Mouse (Mus musculus): ENCODE results near the gene Tnfaip6. TPM values are rescaled to one million over a fixed set of nuclear protein-coding genes. Genes with fewer than 3 reads are reported as not detected.

The Tnfaip6 gene
- polyA plus RNA-seq, 1 experiment: 0.36 TPM

DNA sequence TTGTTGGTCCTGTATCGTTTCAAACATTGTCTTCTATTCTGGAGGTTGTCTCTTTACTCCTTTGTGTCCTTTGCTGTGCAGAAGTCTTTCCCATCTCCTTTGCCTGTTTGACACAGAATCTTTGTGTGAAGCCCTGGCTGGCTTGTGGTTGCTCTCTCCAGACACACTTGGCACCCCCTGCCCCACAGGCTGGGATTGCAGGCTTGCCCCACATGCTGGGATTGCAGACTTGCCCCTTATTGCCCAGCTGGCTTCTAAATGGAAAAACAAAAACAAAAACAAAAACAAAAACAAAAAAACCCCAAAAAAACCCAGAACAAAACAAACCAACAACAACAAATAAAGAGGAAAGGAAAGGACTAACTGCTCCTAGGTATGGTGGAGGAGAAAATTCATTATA, 30.8 kb downstream of the Tnfaip6 start:
- no peak for DNase-seq
- TF ChIP-seq POLR2A (IDR thresholded peaks at IDR 0.05; ENCODE audit: control insufficient read depth, extremely low read depth, insufficient read depth, low read length, poor library complexity): no peak
- no peak for TF ChIP-seq CTCF (IDR thresholded peaks at IDR 0.05; ENCODE audit: borderline replicate concordance, control insufficient read depth, extremely low read depth, insufficient read depth, low read length, poor library complexity)
- H3K27ac ChIP-seq (ENCODE audit: control insufficient read depth, insufficient read depth, low read length): no peak overlapping the region
- peaks cover 7% of the 10 kb centered on the region for H3K4me1 ChIP-seq (replicated peaks; ENCODE audit: control insufficient read depth, insufficient read depth, low read length)
- H3K4me3 ChIP-seq (ENCODE audit: control insufficient read depth, insufficient read depth, low read length): no peak overlapping the region
- H3K27me3 ChIP-seq (ENCODE audit: control insufficient read depth, insufficient read depth, low read length): no peaks in the 10 kb centered on the region
- no peaks in the 10 kb centered on the region for H3K36me3 ChIP-seq (ENCODE audit: control insufficient read depth, insufficient read depth, low read length)
- 88% methylated on average over 1 of the region's 1 CpGs for WGBS

DNA sequence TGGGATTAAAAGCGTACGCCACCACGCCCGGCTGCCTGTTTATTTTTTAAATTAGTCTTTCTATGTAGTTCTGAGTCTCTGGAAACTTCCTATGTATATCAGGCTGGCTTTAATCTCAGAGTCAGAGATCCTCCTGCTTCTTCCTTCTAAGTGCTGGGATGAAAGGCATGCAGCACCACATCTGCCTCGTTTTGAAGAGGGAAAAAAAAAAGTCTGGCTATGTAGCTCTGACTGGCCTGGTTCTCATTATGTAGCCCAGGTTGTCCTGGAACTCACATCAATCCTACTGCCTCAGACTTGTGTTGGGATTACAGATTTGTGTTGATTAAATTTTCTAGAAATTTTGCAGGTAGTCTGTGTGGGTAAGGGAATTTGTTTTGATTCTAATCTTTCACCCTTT, 33.0 kb downstream of the Tnfaip6 start:
- no peak overlapping the region for H3K27ac ChIP-seq (ENCODE audit: control insufficient read depth, insufficient read depth, low read length)
- no peaks in the 10 kb centered on the region for H3K27me3 ChIP-seq (ENCODE audit: control insufficient read depth, insufficient read depth, low read length)
- TF ChIP-seq CTCF (IDR thresholded peaks at IDR 0.05; ENCODE audit: borderline replicate concordance, control insufficient read depth, extremely low read depth, insufficient read depth, low read length, poor library complexity) (no peak), POLR2A (IDR thresholded peaks at IDR 0.05; ENCODE audit: control insufficient read depth, extremely low read depth, insufficient read depth, low read length, poor library complexity) (no peak)
- no peak overlapping the region for H3K4me3 ChIP-seq (ENCODE audit: control insufficient read depth, insufficient read depth, low read length)
- no peak for DNase-seq
- WGBS: 94% methylated on average over 5 of the region's 5 CpGs
- no peaks in the 10 kb centered on the region for H3K36me3 ChIP-seq (ENCODE audit: control insufficient read depth, insufficient read depth, low read length)
- peaks cover 9% of the 10 kb centered on the region for H3K4me1 ChIP-seq (replicated peaks; ENCODE audit: control insufficient read depth, insufficient read depth, low read length)

GRCm38 (mm10) chr2:52071241-52071991, 33.6 kb downstream of the Tnfaip6 start:
- Histone ChIP-seq H3K27me3 (ENCODE audit: control insufficient read depth, insufficient read depth, low read length) (no peaks in the 10 kb centered on the region), H3K4me1 (replicated peaks; ENCODE audit: control insufficient read depth, insufficient read depth, low read length) (peaks cover 9% of the 10 kb centered on the region), H3K36me3 (ENCODE audit: control insufficient read depth, insufficient read depth, low read length) (no peaks in the 10 kb centered on the region), H3K4me3 (ENCODE audit: control insufficient read depth, insufficient read depth, low read length) (no peak overlapping the region), H3K27ac (ENCODE audit: control insufficient read depth, insufficient read depth, low read length) (no peak overlapping the region)
- TF ChIP-seq POLR2A (IDR thresholded peaks at IDR 0.05; ENCODE audit: control insufficient read depth, extremely low read depth, insufficient read depth, low read length, poor library complexity) (no peak), CTCF (IDR thresholded peaks at IDR 0.05; ENCODE audit: borderline replicate concordance, control insufficient read depth, extremely low read depth, insufficient read depth, low read length, poor library complexity) (no peak)
- no peak for DNase-seq
- 98% methylated on average over 13 of the region's 13 CpGs for WGBS

GRCm38 (mm10) chr2:52072065-52072490, 34.3 kb downstream of the Tnfaip6 start:
- no peaks in the 10 kb centered on the region for H3K27me3 ChIP-seq (ENCODE audit: control insufficient read depth, insufficient read depth, low read length)
- no peak for DNase-seq
- H3K4me3 ChIP-seq (ENCODE audit: control insufficient read depth, insufficient read depth, low read length): peak overlapping the region; percentile 92
- TF ChIP-seq CTCF (IDR thresholded peaks at IDR 0.05; ENCODE audit: borderline replicate concordance, control insufficient read depth, extremely low read depth, insufficient read depth, low read length, poor library complexity): no peak
- no peak for TF ChIP-seq POLR2A (IDR thresholded peaks at IDR 0.05; ENCODE audit: control insufficient read depth, extremely low read depth, insufficient read depth, low read length, poor library complexity)
- WGBS: 34% methylated on average over 10 of the region's 10 CpGs
- H3K27ac ChIP-seq (ENCODE audit: control insufficient read depth, insufficient read depth, low read length): no peak overlapping the region
- H3K36me3 ChIP-seq (ENCODE audit: control insufficient read depth, insufficient read depth, low read length): no peaks in the 10 kb centered on the region
- peaks cover 9% of the 10 kb centered on the region for H3K4me1 ChIP-seq (replicated peaks; ENCODE audit: control insufficient read depth, insufficient read depth, low read length)

GRCm38 (mm10) chr2:52072491-52073140, 34.8 kb downstream of the Tnfaip6 start, which contains the start of gene Rif1:
Gene Rif1, plus strand, starts transcription at chr2:52072832.
- no peaks in the 10 kb centered on the region for H3K27me3 ChIP-seq (ENCODE audit: control insufficient read depth, insufficient read depth, low read length)
- H3K4me1 ChIP-seq (replicated peaks; ENCODE audit: control insufficient read depth, insufficient read depth, low read length): peaks cover 9% of the 10 kb centered on the region
- 0 out of 2 replicates have a peak, but pooled peaks have one; percentile 24 for TF ChIP-seq CTCF (IDR thresholded peaks at IDR 0.05; ENCODE audit: borderline replicate concordance, control insufficient read depth, extremely low read depth, insufficient read depth, low read length, poor library complexity)
- 0 out of 2 replicates have a peak, but pooled peaks have one; percentile 16 for TF ChIP-seq POLR2A (IDR thresholded peaks at IDR 0.05; ENCODE audit: control insufficient read depth, extremely low read depth, insufficient read depth, low read length, poor library complexity)
- WGBS: under 1% methylated on average over 72 of the region's 72 CpGs
- H3K27ac ChIP-seq (ENCODE audit: control insufficient read depth, insufficient read depth, low read length): peak within 1 kb of the TSS; percentile 28; the same call in 1 of the 2 replicates
- DNase-seq: peak; percentile 77
- peak within 1 kb of the TSS; percentile 92 for H3K4me3 ChIP-seq (ENCODE audit: control insufficient read depth, insufficient read depth, low read length)
- peaks cover 3% of the 10 kb centered on the region; the same call in 1 of the 2 replicates for H3K36me3 ChIP-seq (ENCODE audit: control insufficient read depth, insufficient read depth, low read length)

GRCm38 (mm10) chr2:52073141-52073904, 35.5 kb downstream of the Tnfaip6 start:
- Histone ChIP-seq H3K27me3 (ENCODE audit: control insufficient read depth, insufficient read depth, low read length) (no peaks in the 10 kb centered on the region), H3K4me3 (ENCODE audit: control insufficient read depth, insufficient read depth, low read length) (peak overlapping the region; percentile 92), H3K36me3 (ENCODE audit: control insufficient read depth, insufficient read depth, low read length) (peaks cover 6% of the 10 kb centered on the region), H3K4me1 (replicated peaks; ENCODE audit: control insufficient read depth, insufficient read depth, low read length) (peaks cover 9% of the 10 kb centered on the region), H3K27ac (ENCODE audit: control insufficient read depth, insufficient read depth, low read length) (peak overlapping the region; percentile 28; the same call in 1 of the 2 replicates)
- no peak for TF ChIP-seq POLR2A (IDR thresholded peaks at IDR 0.05; ENCODE audit: control insufficient read depth, extremely low read depth, insufficient read depth, low read length, poor library complexity)
- TF ChIP-seq CTCF (IDR thresholded peaks at IDR 0.05; ENCODE audit: borderline replicate concordance, control insufficient read depth, extremely low read depth, insufficient read depth, low read length, poor library complexity): no peak
- WGBS: 1% methylated on average over 56 of the region's 56 CpGs
- DNase-seq: peak; percentile 49
